Mouse (Mus musculus): Measurements from ENCODE around the gene Mbl2. TPM values are rescaled to one million over a fixed set of nuclear protein-coding genes. Genes with fewer than 3 reads are reported as not detected.

Gene Mbl2
- total RNA-seq, 2 experiments from 2014 or later, result not detected

Other genes starting within 250 kb of the Mbl2 start
- gene Trpd52l3, start 229.2 kb upstream of the Mbl2 start, total RNA-seq (2015; ENCODE audit: low replicate concordance), result not detected in 2 replicates
- not detected in 2 replicates for gene Trpd52l3, start 229.2 kb upstream of the Mbl2 start, total RNA-seq (2017; ENCODE audit: low replicate concordance)
- 69.0 and 73.2 TPM in 2 replicates for gene Uhrf2, start 202.4 kb upstream of the Mbl2 start, total RNA-seq (2015; ENCODE audit: low replicate concordance)
- gene Uhrf2, start 202.4 kb upstream of the Mbl2 start, total RNA-seq (2017; ENCODE audit: low replicate concordance), result 54.1 and 67.5 TPM in 2 replicates
- not detected in 2 replicates for gene Gldc, start 57.5 kb upstream of the Mbl2 start, total RNA-seq (2015; ENCODE audit: low replicate concordance)
- not detected in 2 replicates for gene Gldc, start 57.5 kb upstream of the Mbl2 start, total RNA-seq (2017; ENCODE audit: low replicate concordance)